Mouse (Mus musculus): ENCODE data around the gene Atp1b3. TPM values are rescaled to one million over a fixed set of nuclear protein-coding genes. Genes with fewer than 3 reads are reported as not detected.

Gene Atp1b3
- polyA plus RNA-seq, 1 experiment, result 72.2 TPM

GRCm38 (mm10) chr9:96324502-96324901 is 39.7 kb downstream of the Atp1b3 start:
- TF ChIP-seq POLR2A (IDR thresholded peaks at IDR 0.05; ENCODE audit: borderline replicate concordance, control insufficient read depth, low read depth, low read length) (no peak), CTCF (IDR thresholded peaks at IDR 0.05; ENCODE audit: control insufficient read depth, insufficient read depth, low read length) (no peak)
- H3K4me3 ChIP-seq (replicated peaks; ENCODE audit: control insufficient read depth, low read depth, low read length), result no peak overlapping the region
- WGBS, result 80% methylated on average over 4 of the region's 4 CpGs
- H3K4me1 ChIP-seq (ENCODE audit: control insufficient read depth, insufficient read depth, low read length), result no peaks in the 10 kb centered on the region
- no peak overlapping the region for H3K27ac ChIP-seq (ENCODE audit: control insufficient read depth, insufficient read depth, low read depth, low read length, poor library complexity)

- WGBS, result 93% methylated on average over 15 of the region's 15 CpGs
- no peak for TF ChIP-seq POLR2A (IDR thresholded peaks at IDR 0.05; ENCODE audit: borderline replicate concordance, control insufficient read depth, low read depth, low read length)
- no peak for TF ChIP-seq CTCF (IDR thresholded peaks at IDR 0.05; ENCODE audit: control insufficient read depth, insufficient read depth, low read length)
Observed at GRCm38 (mm10) chr9:96322411-96323152, 41.7 kb downstream of the Atp1b3 start.

GRCm38 (mm10) chr9:96320551-96320980 is 43.7 kb downstream of the Atp1b3 start:
- WGBS, result 94% methylated on average over 6 of the region's 6 CpGs
- Histone ChIP-seq H3K27ac (ENCODE audit: control insufficient read depth, insufficient read depth, low read depth, low read length, poor library complexity) (no peak overlapping the region), H3K4me3 (replicated peaks; ENCODE audit: control insufficient read depth, low read depth, low read length) (no peak overlapping the region), H3K4me1 (ENCODE audit: control insufficient read depth, insufficient read depth, low read length) (no peaks in the 10 kb centered on the region)
- TF ChIP-seq POLR2A (IDR thresholded peaks at IDR 0.05; ENCODE audit: borderline replicate concordance, control insufficient read depth, low read depth, low read length) (no peak), CTCF (IDR thresholded peaks at IDR 0.05; ENCODE audit: control insufficient read depth, insufficient read depth, low read length) (no peak)

More at GRCm38 (mm10) chr9:96322411-96323152, 41.7 kb downstream of the Atp1b3 start:
- H3K4me3 ChIP-seq (replicated peaks; ENCODE audit: control insufficient read depth, low read depth, low read length), result no peak overlapping the region
- H3K4me1 ChIP-seq (ENCODE audit: control insufficient read depth, insufficient read depth, low read length), result no peaks in the 10 kb centered on the region
- no peak overlapping the region for H3K27ac ChIP-seq (ENCODE audit: control insufficient read depth, insufficient read depth, low read depth, low read length, poor library complexity)

- Histone ChIP-seq H3K4me1 (ENCODE audit: control insufficient read depth, insufficient read depth, low read length) (no peaks in the 10 kb centered on the region), H3K27ac (ENCODE audit: control insufficient read depth, insufficient read depth, low read depth, low read length, poor library complexity) (no peak overlapping the region), H3K4me3 (replicated peaks; ENCODE audit: control insufficient read depth, low read depth, low read length) (no peak overlapping the region)
- 93% methylated on average over 5 of the region's 5 CpGs for WGBS
- no peak for TF ChIP-seq POLR2A (IDR thresholded peaks at IDR 0.05; ENCODE audit: borderline replicate concordance, control insufficient read depth, low read depth, low read length)
- no peak for TF ChIP-seq CTCF (IDR thresholded peaks at IDR 0.05; ENCODE audit: control insufficient read depth, insufficient read depth, low read length)
Observed at GRCm38 (mm10) chr9:96319333-96319732, 44.9 kb downstream of the Atp1b3 start.

- WGBS, result 81% methylated on average over 3 of the region's 3 CpGs
- Histone ChIP-seq H3K27ac (ENCODE audit: control insufficient read depth, insufficient read depth, low read depth, low read length, poor library complexity) (no peak overlapping the region), H3K4me1 (ENCODE audit: control insufficient read depth, insufficient read depth, low read length) (no peaks in the 10 kb centered on the region), H3K4me3 (replicated peaks; ENCODE audit: control insufficient read depth, low read depth, low read length) (no peak overlapping the region)
- TF ChIP-seq POLR2A (IDR thresholded peaks at IDR 0.05; ENCODE audit: borderline replicate concordance, control insufficient read depth, low read depth, low read length) (no peak), CTCF (IDR thresholded peaks at IDR 0.05; ENCODE audit: control insufficient read depth, insufficient read depth, low read length) (no peak)
Observed at GRCm38 (mm10) chr9:96312074-96312473, 52.2 kb downstream of the Atp1b3 start.

GRCm38 (mm10) chr9:96308816-96309215 is 55.4 kb downstream of the Atp1b3 start:
- TF ChIP-seq CTCF (IDR thresholded peaks at IDR 0.05; ENCODE audit: control insufficient read depth, insufficient read depth, low read length), result no peak
- TF ChIP-seq POLR2A (IDR thresholded peaks at IDR 0.05; ENCODE audit: borderline replicate concordance, control insufficient read depth, low read depth, low read length), result no peak
- H3K4me1 ChIP-seq (ENCODE audit: control insufficient read depth, insufficient read depth, low read length), result no peaks in the 10 kb centered on the region
- no peak overlapping the region for H3K4me3 ChIP-seq (replicated peaks; ENCODE audit: control insufficient read depth, low read depth, low read length)
- H3K27ac ChIP-seq (ENCODE audit: control insufficient read depth, insufficient read depth, low read depth, low read length, poor library complexity), result no peak overlapping the region
- WGBS, result 84% methylated on average over 3 of the region's 3 CpGs

- Histone ChIP-seq H3K27ac (ENCODE audit: control insufficient read depth, insufficient read depth, low read depth, low read length, poor library complexity) (no peak overlapping the region), H3K4me1 (ENCODE audit: control insufficient read depth, insufficient read depth, low read length) (no peaks in the 10 kb centered on the region), H3K4me3 (replicated peaks; ENCODE audit: control insufficient read depth, low read depth, low read length) (no peak overlapping the region)
- WGBS, result 78% methylated on average over 3 of the region's 3 CpGs
- TF ChIP-seq CTCF (IDR thresholded peaks at IDR 0.05; ENCODE audit: control insufficient read depth, insufficient read depth, low read length) (no peak), POLR2A (IDR thresholded peaks at IDR 0.05; ENCODE audit: borderline replicate concordance, control insufficient read depth, low read depth, low read length) (no peak)
Observed at GRCm38 (mm10) chr9:96299324-96300008, 64.8 kb downstream of the Atp1b3 start.

- Histone ChIP-seq H3K4me1 (ENCODE audit: control insufficient read depth, insufficient read depth, low read length) (no peaks in the 10 kb centered on the region), H3K4me3 (replicated peaks; ENCODE audit: control insufficient read depth, low read depth, low read length) (no peak overlapping the region), H3K27ac (ENCODE audit: control insufficient read depth, insufficient read depth, low read depth, low read length, poor library complexity) (no peak overlapping the region)
- WGBS, result 98% methylated on average over 7 of the region's 7 CpGs
- no peak for TF ChIP-seq POLR2A (IDR thresholded peaks at IDR 0.05; ENCODE audit: borderline replicate concordance, control insufficient read depth, low read depth, low read length)
- no peak for TF ChIP-seq CTCF (IDR thresholded peaks at IDR 0.05; ENCODE audit: control insufficient read depth, insufficient read depth, low read length)
Observed at GRCm38 (mm10) chr9:96292144-96292543, 72.1 kb downstream of the Atp1b3 start.
